Mouse (Mus musculus): ENCODE data around the gene Fam193a.

Fam193a gene

DNA sequence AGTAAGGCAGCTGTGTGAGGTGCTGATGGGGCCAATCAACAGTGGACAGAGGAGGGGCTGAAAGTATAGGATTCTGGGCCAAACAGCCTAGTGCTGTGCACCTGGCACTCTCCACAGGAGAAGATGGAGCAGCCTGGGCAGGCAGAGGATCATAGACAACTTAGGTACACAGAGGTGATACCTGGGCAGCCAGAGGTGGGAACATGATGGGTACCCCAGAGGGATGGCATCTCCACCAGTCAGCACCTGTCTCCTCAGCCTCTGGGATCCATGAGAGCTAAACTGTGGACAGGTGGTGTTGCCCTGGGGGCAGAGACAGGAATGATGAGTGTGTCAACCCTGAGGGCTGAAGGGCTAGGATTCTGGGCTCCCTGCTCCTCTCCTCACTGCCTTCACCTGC is 154.8 kb downstream of the Fam193a start:
- DNase-seq: no peak

DNA sequence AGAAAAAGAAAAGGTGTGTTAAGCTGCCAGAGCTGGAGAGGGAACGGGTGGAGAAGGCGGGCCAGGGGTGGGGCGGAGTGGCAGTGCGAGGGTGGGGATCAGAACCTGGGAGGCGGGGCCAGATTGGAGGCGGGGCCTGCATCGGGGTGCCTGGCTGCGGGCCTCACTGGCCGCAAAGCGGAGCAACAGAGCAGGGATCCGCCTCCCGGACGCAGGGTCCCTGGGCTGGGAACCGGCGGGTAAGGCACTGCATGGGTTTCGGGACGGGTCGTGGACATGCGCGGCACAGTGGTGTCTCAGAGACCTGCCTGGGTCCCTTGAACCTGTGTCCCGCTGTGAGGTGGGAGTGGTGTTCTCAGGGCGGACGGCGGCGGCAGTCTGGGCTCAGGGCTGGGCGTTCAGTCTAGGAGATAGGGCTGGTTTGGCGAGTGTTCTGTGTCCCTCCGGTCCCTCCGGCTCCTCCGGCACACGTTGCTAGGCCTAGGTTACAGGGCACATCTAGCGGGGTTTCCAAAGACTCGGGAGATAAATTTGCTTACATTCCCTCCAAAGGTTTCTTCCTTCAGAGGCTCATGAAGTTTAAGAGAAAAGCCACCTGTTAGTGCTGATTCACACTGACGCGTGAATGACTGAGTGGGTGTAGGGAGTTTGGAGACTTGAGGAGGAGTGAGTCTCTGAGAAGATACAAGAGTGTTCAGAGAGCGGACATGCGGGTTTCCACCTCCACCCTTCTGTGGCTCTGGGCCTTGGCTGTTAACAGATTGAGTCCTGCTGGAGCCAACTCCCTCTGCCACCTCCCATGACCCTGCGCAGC is 156.1 kb downstream of the Fam193a start, which contains the start of gene Sh3bp2:
TSS of gene Sh3bp2 (plus strand) at position 176 of the 814 bp plus-strand sequence.
- DNase-seq: peak; percentile 81

DNA sequence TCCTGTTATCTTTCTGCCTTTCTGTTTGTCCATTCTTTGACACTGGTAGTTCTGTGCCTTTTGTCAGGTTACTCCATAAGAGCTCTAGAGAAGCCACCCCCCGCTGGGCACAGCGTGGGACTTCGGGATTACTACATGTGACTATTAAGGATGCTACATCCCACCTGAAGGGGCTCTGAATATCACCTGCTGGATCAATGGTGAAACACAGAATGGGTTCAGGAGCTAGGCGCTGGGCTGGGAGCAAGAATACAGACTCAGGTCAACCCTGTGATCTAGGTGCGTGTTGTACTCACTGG is 156.7 kb downstream of the Fam193a start:
- DNase-seq: no peak

DNA sequence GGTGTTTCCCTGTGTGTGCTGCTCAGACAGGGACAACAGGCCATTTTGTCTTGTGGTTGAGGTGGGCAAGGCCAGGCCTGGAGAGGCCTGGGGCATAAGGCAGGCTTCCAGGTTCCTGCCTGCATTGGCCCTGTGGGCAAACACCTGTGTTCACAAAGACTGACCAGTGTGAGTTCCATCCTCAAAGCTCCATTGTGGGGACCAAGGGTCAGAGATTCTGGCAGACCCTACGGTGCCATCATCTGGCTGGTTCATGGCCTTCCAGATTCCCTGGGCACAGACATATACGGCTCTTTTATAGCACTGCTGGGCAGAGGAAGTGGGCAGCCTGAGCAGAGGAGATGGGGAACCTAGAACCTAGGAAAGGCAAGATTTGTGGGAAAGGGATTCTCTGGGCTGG is 157.6 kb downstream of the Fam193a start:
- DNase-seq: no peak

DNA sequence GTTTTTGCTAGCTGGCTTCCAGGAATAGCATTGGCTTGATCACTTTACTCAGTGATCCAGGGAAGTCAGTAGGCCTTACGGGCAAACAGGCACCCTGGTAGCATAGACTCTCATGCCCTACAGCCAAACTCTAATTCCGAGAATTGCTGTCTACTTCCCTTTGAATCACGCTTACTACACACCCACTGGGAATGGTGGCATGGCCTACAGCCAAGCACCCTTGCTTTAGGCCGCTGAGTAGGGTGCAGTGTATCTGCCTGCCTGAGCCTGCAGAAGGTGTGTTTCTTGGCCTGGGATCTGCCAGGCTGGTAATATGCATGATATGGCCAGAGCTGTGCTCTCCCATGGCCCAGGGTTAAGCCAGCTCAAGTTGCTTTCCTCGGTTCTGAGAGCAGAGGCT is 159.0 kb downstream of the Fam193a start:
- no peak for DNase-seq

DNA sequence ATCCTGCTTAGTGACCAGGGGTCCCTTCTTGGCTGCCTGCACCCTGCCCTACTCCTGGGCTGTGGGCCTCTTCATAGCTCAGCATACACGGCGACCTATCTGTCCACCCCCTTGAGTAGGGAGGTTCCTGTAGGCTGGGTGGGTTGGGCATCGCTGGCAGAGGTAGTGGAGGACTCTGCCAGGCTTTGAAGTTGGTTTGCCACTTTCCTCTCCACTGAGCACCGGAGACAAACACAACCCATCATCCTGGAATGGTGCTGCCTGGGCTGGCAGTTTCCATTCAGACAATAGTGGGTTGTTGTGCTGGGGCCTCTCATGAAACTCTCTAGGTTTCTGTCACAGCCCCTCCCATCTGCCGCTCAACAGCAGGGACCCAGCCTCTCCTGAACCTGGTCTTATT is 160.4 kb downstream of the Fam193a start:
- DNase-seq: no peak

DNA sequence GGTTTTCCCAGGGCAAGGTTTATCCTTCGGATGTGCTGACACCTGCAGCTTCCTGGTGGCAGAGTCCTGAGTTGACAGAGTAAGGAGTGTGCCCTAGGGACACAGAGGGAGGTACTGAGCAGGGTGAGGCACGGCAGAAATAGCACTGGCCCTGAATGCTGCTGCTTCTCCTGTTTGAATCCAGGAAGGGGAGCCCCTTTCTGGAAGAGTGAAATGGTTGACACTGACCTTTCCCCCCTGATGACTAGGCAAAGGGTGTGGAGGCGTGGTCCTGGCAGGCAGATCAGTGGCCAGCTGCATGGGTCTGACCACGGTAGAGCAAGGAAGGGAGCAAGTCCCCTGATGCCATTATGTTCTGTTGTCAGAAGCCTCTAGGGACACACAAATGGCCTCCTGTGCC is 161.0 kb downstream of the Fam193a start:
- DNase-seq: no peak

DNA sequence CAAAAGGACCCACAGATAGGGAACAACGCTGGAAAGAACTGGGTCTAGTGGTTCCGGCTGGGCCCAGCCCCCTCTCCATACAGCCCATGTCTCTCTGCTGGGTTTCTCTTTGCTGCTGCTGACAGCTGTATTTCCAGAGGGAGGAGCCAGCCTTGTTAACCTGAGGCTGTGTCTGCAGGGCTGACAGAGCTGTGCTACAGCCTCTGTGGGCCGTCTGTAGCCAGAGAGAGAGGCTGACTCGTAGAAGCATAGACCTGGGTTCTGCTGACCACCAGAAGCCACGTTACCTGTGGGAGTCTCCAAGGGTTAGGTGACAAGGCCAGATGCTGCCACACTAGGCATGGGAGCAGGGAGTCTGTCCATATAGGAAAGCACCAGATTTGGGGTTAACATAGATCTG is 163.3 kb downstream of the Fam193a start:
- DNase-seq: no peak

DNA sequence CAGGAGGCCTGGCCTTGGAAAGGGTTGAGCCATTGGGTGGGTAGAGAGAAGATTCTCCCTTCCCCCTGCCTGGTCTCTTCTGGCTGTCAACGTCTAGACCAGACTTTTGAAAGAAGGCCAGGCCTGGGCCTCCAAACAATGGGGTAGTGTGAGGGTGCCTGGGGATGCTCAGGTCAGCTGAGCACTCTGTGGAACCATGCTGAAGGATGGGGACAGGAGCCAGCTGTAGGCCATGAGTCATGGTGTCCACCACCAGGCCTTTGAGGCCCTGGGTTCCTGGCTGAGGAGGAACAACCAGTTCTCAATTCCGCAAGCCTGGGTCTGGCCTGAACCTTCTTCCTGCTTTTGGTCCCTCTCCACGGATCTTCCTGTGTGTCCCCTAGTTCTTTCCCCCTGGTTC is 164.1 kb downstream of the Fam193a start:
- DNase-seq: no peak

DNA sequence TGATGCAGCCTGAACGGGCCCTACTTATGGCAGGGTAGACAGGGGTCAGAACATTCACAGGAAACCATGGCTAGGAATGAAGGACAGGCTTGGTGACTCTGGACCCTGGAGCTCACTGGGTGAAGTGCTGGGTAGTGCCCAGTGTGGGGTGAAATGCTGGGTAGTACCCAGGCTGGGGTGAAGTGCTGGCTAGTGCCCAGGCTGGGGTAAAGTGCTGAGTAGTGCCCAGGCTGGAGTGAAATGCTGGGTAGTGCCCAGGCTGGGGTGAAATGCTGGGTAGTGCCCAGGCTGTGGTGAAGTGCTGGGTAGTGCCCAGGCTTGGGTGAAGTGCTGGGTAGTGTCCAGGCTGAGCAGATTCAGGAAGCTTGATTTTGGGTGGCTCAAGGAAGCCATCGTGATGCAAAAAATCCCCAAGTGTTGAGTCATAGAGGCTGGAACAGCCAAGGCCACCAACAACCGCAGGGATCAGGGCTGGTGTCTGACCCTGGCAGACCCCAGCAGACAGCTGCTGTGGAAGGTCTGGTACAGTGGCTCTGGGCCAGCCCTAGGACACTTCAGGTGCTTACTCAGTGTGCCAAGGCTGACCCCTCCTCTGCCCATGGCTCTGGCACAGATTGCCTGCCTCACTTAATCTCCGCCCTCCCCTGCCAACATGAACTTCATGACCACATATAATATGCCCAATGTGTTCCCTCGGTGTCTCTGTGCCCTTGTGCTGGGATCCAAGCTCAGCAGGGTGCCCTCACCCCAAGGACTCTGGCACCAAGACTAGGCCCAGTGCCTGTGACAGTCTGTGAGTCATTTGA is 165.2 kb downstream of the Fam193a start:
- no peak for DNase-seq

DNA sequence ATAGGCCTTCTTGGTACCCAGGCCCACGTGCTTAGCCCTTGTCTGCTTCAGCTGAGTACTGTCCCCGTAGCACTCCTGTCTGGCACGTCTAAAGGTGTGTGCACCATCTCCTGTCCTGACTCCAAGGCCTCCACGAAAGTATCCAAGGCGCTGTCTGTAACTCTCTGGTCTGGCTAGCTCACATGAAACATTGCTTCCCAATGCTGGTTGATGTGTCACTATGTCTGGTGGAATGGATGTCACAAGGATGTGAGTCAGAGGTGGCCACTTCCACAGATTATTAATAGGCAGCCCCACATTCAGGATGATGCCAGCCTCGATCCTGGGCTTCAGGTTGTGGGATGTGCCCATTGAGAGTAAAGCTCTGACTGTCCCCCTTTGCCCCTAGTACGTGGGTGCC is 166.1 kb downstream of the Fam193a start:
- no peak for DNase-seq

All from cerebellum, adult 9-10 months (tissue).